Mouse (Mus musculus) 3T3-L1 (cell line): ENCODE measurements at regions not wholly inside any gene's neighbourhood (a gene's known extent, or its start where the extent isn't known, plus 50 kb on each side); places are given as distances from the start of the nearest gene placed in this dataset.

Source experiments
- DNase-seq: peaks from one replicate; pipeline ENCODE4 v3.0.0-alpha.2; 2015; ENCODE audit warnings: low read depth, low spot score

GRCm38 (mm10) chr1:25921184-25921583 lies 91.7 kb upstream of the Adgrb3 start:
- no peak for DNase-seq

- DNase-seq, result no peak
Observed at GRCm38 (mm10) chr1:25894169-25894568, 64.7 kb upstream of the Adgrb3 start.

- no peak for DNase-seq
Observed at GRCm38 (mm10) chr1:25892970-25893369, 63.5 kb upstream of the Adgrb3 start.

- DNase-seq, result no peak
Observed at GRCm38 (mm10) chr1:25892026-25892739, 62.7 kb upstream of the Adgrb3 start.

DNA sequence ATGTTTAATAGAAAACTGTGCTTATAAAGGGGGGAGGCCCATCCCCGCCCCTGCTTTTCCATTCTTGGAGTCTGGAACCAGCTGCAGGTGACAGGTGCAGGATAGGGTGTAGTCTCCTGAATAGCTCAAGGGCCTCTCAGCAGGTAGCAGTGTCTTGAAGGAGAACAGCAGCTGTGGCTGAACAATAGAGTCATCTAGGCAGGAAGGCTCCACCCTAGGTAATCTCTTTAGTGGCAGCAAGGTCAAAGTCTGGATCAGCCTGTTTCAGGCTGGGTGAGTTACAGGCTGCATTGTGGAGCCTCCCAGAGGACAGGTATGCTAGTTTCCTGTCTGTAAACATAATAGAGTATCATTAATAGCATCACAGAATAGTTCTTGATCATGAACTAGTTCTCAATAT lies 58.5 kb upstream of the Adgrb3 start:
- no peak for DNase-seq

DNA sequence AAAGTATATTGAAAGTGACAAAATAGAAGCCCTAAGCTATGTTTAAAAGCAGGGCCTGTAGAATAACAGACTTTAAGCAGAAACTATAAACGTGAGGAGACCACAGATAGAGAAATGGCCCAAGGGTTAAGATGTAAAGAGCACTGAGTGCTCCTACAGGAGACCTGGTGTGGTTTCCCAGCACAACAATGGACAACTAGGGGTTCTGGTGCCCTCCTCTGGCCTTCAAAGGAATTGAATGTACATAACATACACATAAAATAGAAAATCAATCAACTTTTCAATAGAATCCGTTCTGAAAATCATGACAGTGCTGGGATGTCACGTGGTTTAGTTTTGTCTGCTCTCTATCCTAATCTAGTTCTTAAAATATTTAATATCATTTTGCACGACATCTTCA lies 55.5 kb upstream of the Adgrb3 start:
- DNase-seq, result peak; percentile 1
